Mouse (Mus musculus) cerebellum, postnatal 14 days (tissue): ENCODE measurements at regions not wholly inside any gene's neighbourhood (a gene's known extent, or its start where the extent isn't known, plus 50 kb on each side); places are given as distances from the start of the nearest gene placed in this dataset.

Experiments
- DNase-seq, 2 experiments: peaks; one replicate each; pipeline ENCODE4 v3.0.0; 2021; ENCODE audit warnings: mixed read lengths in 2 of 2

- DNase-seq = no peak
Observed at GRCm38 (mm10) chr12:16477572-16477971, 133.2 kb downstream of the Lpin1 start.

- peak; percentile 92 to 95 for DNase-seq
Observed at GRCm38 (mm10) chr12:16474361-16475080, 136.2 kb downstream of the Lpin1 start.

GRCm38 (mm10) chr12:16457419-16457818 lies 153.3 kb downstream of the Lpin1 start:
- DNase-seq = no peak

GRCm38 (mm10) chr12:16450771-16451435 lies 159.9 kb downstream of the Lpin1 start:
- DNase-seq = peak; percentile 51 to 52

- DNase-seq = no peak
Observed at GRCm38 (mm10) chr12:16438717-16439116, 172.0 kb downstream of the Lpin1 start.

GRCm38 (mm10) chr12:16436961-16437360 lies 173.8 kb downstream of the Lpin1 start:
- peak; percentile 16 to 51 for DNase-seq

GRCm38 (mm10) chr12:16436255-16436654 lies 174.5 kb downstream of the Lpin1 start:
- no peak for DNase-seq

- peak; percentile 92 to 97 for DNase-seq
Observed at GRCm38 (mm10) chr12:16434739-16435138, 176.0 kb downstream of the Lpin1 start.

- peak; percentile 15 to 51 for DNase-seq
Observed at GRCm38 (mm10) chr12:16434225-16434624, 176.5 kb downstream of the Lpin1 start.

GRCm38 (mm10) chr12:16425980-16426379 lies 184.8 kb downstream of the Lpin1 start:
- no peak for DNase-seq

GRCm38 (mm10) chr12:16424526-16424925 lies 186.2 kb downstream of the Lpin1 start:
- DNase-seq = no peak

GRCm38 (mm10) chr12:16395720-16396119 lies 215.0 kb downstream of the Lpin1 start:
- DNase-seq = peak; percentile 47 to 52

- no peak for DNase-seq
Observed at GRCm38 (mm10) chr12:16392851-16393250, 217.9 kb downstream of the Lpin1 start.

- peak in 1 of 2 experiments; percentile 23 for DNase-seq
Observed at GRCm38 (mm10) chr12:16391630-16392269, 219.0 kb downstream of the Lpin1 start.

GRCm38 (mm10) chr12:16391163-16391562 lies 219.6 kb downstream of the Lpin1 start:
- no peak for DNase-seq

- no peak for DNase-seq
Observed at GRCm38 (mm10) chr12:16387035-16387434, 223.7 kb downstream of the Lpin1 start.

- DNase-seq = no peak
Observed at GRCm38 (mm10) chr12:16384396-16384795, 226.4 kb downstream of the Lpin1 start.

GRCm38 (mm10) chr12:16383499-16383935 lies 227.2 kb downstream of the Lpin1 start:
- DNase-seq = no peak

- DNase-seq = peak; percentile 8 to 17
Observed at GRCm38 (mm10) chr12:16382417-16382988, 228.3 kb downstream of the Lpin1 start.

- no peak for DNase-seq
Observed at GRCm38 (mm10) chr12:16381026-16381425, 229.7 kb downstream of the Lpin1 start.

GRCm38 (mm10) chr12:16380346-16380745 lies 230.4 kb downstream of the Lpin1 start:
- DNase-seq = peak; percentile 14 to 50

GRCm38 (mm10) chr12:16379415-16379814 lies 231.4 kb downstream of the Lpin1 start:
- DNase-seq = peak; percentile 81 to 82

GRCm38 (mm10) chr12:16378501-16378900 lies 232.3 kb downstream of the Lpin1 start:
- peak in 1 of 2 experiments; percentile 16 for DNase-seq
